Mouse (Mus musculus): ENCODE data around the gene Prkce.

DNA sequence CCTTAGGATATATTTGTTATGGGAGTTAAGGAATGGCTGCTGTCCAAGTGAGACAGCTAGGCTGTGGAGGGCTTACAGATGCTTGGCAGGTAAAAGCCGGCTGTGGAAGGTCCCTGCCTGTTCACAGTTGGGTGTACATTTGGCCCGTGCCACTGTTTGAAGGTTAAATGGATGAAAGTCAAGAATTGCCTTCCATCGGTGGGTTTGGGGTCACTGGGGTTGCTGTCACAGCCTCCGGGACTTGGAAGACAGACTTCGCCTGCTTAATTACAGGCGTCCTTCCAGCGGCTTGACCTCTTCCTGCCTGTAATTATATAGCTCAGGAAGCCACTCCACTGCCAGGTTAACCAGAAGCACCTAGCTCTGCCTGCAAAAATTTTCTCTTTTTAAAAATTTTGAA lies 200.1 kb downstream of the Prkce start:
- TF ChIP-seq CTCF (IDR thresholded peaks at IDR 0.05; ENCODE audit: control insufficient read depth, insufficient read depth, low read length) (no peak), POLR2A (IDR thresholded peaks at IDR 0.05; ENCODE audit: borderline replicate concordance, control insufficient read depth, low read depth, low read length) (no peak)

Measured in bone marrow, adult 2 months (tissue).